22 mouse cellular contexts compared by ENCODE assay signal in genomic region chr1:30008757-30009340, GRCm38 (mm10).
A peak's percentile ranks its signal among the peaks of the same experiment; 100 is the strongest.
DNase-seq lines count a peak whose midpoint lies in the region; ATAC-seq and TF ChIP-seq lines count a peak whose summit lies in the region.
"Had no signal": no experiment of that assay in that cellular context is flagged by ENCODE, and none has a peak within 500 bp of the region (broad histone marks: within the 10 kb centered on the region; RNA-seq: fewer than 3 reads in every experiment).

No protein-coding gene starts in this region.

- no peak overlapping the region for H3K9ac ChIP-seq in midbrain, embryonic 12.5 days (replicated peaks)
- no peak overlapping the region for H3K9ac ChIP-seq in midbrain, postnatal 0 days (replicated peaks; ENCODE audit: low read length, poor library complexity, severe bottlenecking)
- no peak overlapping the region for H3K9ac ChIP-seq in forebrain, embryonic 13.5 days
- H3K9ac ChIP-seq: kidney, embryonic 15.5 days; limb, embryonic 12.5 days; liver, embryonic 13.5 days; lung, embryonic 14.5 days had no signal

- peak; percentile 18 for DNase-seq in embryo, embryonic 10.5 days (ENCODE audit: low spot score)
- no peak for DNase-seq in embryo, embryonic 10 days (ENCODE audit: low spot score)
- DNase-seq in midbrain, postnatal 0 days (ENCODE audit: low spot score): no peak
- peak; percentile 29 for DNase-seq in retina, embryonic 14.5 days (ENCODE audit: low spot score)
- no peak for DNase-seq in lung, postnatal 14 days
- no peak for DNase-seq in adrenal gland, postnatal 25 days
- DNase-seq: cerebellum, adult 18-20 months; cerebellum, postnatal 25 days; kidney, adult 11 months; kidney, postnatal 4 days; liver, embryonic 13.5 days; lung, embryonic 14.5 days; lung, postnatal 36 days; right cerebral cortex, postnatal 14 days; thymus, adult 2 months had no signal

- no peaks in the 10 kb centered on the region for H3K4me1 ChIP-seq in midbrain, embryonic 12.5 days
- H3K4me1 ChIP-seq in midbrain, postnatal 0 days (ENCODE audit: insufficient read depth, low read length): no peaks in the 10 kb centered on the region
- H3K4me1 ChIP-seq in forebrain, embryonic 13.5 days: no peaks in the 10 kb centered on the region
- H3K4me1 ChIP-seq: heart, embryonic 10.5 days; kidney, embryonic 15.5 days; limb, embryonic 12.5 days; liver, embryonic 13.5 days; megakaryocyte, embryonic 14.5 days had no signal

- no peak overlapping the region for H3K27ac ChIP-seq in midbrain, embryonic 12.5 days (replicated peaks)
- no peak overlapping the region for H3K27ac ChIP-seq in midbrain, postnatal 0 days (ENCODE audit: low read depth, low read length)
- H3K27ac ChIP-seq in forebrain, embryonic 13.5 days: no peak overlapping the region
- H3K27ac ChIP-seq: heart, embryonic 10.5 days; kidney, embryonic 15.5 days; limb, embryonic 12.5 days; liver, embryonic 13.5 days; stomach, postnatal 0 days had no signal

- no peak for TF ChIP-seq CTCF in midbrain, postnatal 0 days (IDR thresholded peaks at IDR 0.05)

- no peaks in the 10 kb centered on the region for H3K9me3 ChIP-seq in midbrain, embryonic 12.5 days
- no peaks in the 10 kb centered on the region for H3K9me3 ChIP-seq in midbrain, postnatal 0 days (ENCODE audit: low read length)
- H3K9me3 ChIP-seq in forebrain, embryonic 13.5 days (replicated peaks): no peaks in the 10 kb centered on the region
- H3K9me3 ChIP-seq: heart, embryonic 10.5 days; kidney, embryonic 15.5 days; limb, embryonic 12.5 days; liver, embryonic 13.5 days; megakaryocyte, embryonic 14.5 days had no signal

- WGBS in midbrain, embryonic 12.5 days: 6% methylated on average over 1 of the region's 1 CpGs
- WGBS in midbrain, postnatal 0 days: 11% methylated on average over 1 of the region's 1 CpGs
- 21% methylated on average over 1 of the region's 1 CpGs for WGBS in forebrain, embryonic 13.5 days

- no peaks in the 10 kb centered on the region for H3K27me3 ChIP-seq in midbrain, embryonic 12.5 days
- no peaks in the 10 kb centered on the region for H3K27me3 ChIP-seq in midbrain, postnatal 0 days (ENCODE audit: insufficient read depth, low read length)
- peaks cover 15% of the 10 kb centered on the region for H3K27me3 ChIP-seq in forebrain, embryonic 13.5 days
- H3K27me3 ChIP-seq: kidney, embryonic 15.5 days; limb, embryonic 12.5 days; liver, embryonic 13.5 days; megakaryocyte, embryonic 14.5 days had no signal

- peak; percentile 65; the same call in 1 of the 2 replicates for ATAC-seq in midbrain, embryonic 12.5 days (ENCODE audit: low FRiP score, low read depth)
- no peak for ATAC-seq in midbrain, postnatal 0 days (ENCODE audit: low FRiP score)
- peak; percentile 82 for ATAC-seq in forebrain, embryonic 13.5 days

- no peaks in the 10 kb centered on the region for H3K36me3 ChIP-seq in midbrain, embryonic 12.5 days
- no peaks in the 10 kb centered on the region for H3K36me3 ChIP-seq in midbrain, postnatal 0 days (ENCODE audit: insufficient read depth, low read length)
- H3K36me3 ChIP-seq in forebrain, embryonic 13.5 days (ENCODE audit: poor library complexity, severe bottlenecking): no peaks in the 10 kb centered on the region
- H3K36me3 ChIP-seq: heart, embryonic 10.5 days; kidney, embryonic 15.5 days; limb, embryonic 12.5 days; liver, embryonic 13.5 days had no signal

- no peak overlapping the region for H3K4me3 ChIP-seq in midbrain, embryonic 12.5 days
- no peak overlapping the region for H3K4me3 ChIP-seq in midbrain, postnatal 0 days (ENCODE audit: low read depth, low read length)
- no peak overlapping the region for H3K4me3 ChIP-seq in forebrain, embryonic 13.5 days
- H3K4me3 ChIP-seq: heart, embryonic 10.5 days; kidney, embryonic 15.5 days; limb, embryonic 12.5 days; liver, embryonic 13.5 days; megakaryocyte, embryonic 14.5 days had no signal

- no peak overlapping the region for H3K4me2 ChIP-seq in midbrain, embryonic 12.5 days (replicated peaks)
- H3K4me2 ChIP-seq in midbrain, postnatal 0 days (ENCODE audit: low read depth, low read length, poor library complexity, severe bottlenecking): no peak overlapping the region
- no peak overlapping the region for H3K4me2 ChIP-seq in forebrain, embryonic 13.5 days
- H3K4me2 ChIP-seq: kidney, embryonic 15.5 days; limb, embryonic 12.5 days; liver, embryonic 13.5 days; lung, embryonic 14.5 days had no signal

Comparison
In these comparisons a context has a peak if more than half of its experiments do, and no peak if none do; other contexts are left out.
1. DNase-seq: peak in embryo, embryonic 10.5 days (single experiment) and retina, embryonic 14.5 days (single experiment); none in embryo, embryonic 10 days (single experiment), midbrain, postnatal 0 days (single experiment), lung, postnatal 14 days (single experiment) and adrenal gland, postnatal 25 days (single experiment).